Mouse (Mus musculus) lung, postnatal 10 days (tissue): ENCODE measurements around the gene Cyyr1.
"Not testable (repeated sequence)": the region's sequence is repeated elsewhere in the genome, so short reads cannot be mapped to it uniquely, and the experiment has no call there.

ENCODE experiments used
- DNase-seq: peaks from one replicate; pipeline ENCODE4 v3.0.0; 2021

Cyyr1 gene

GRCm38 (mm10) chr16:85553297-85553696 lies at the start of gene Cyyr1:
Gene Cyyr1 (minus strand): TSS chr16:85553397.
- DNase-seq: not testable (repeated sequence)

- DNase-seq: no peak
Observed at GRCm38 (mm10) chr16:85588844-85589243, 35.6 kb upstream of the Cyyr1 start.

- DNase-seq: no peak
Observed at GRCm38 (mm10) chr16:85587573-85588226, 34.5 kb upstream of the Cyyr1 start.

- no peak for DNase-seq
Observed at GRCm38 (mm10) chr16:85566474-85566873, 13.3 kb upstream of the Cyyr1 start.

GRCm38 (mm10) chr16:85553838-85554237 lies 641 bp upstream of the Cyyr1 start:
- DNase-seq: no peak

GRCm38 (mm10) chr16:85551976-85552375 lies 1.2 kb downstream of the Cyyr1 start:
- DNase-seq: not testable (repeated sequence)

GRCm38 (mm10) chr16:85549971-85550567 lies 3.1 kb downstream of the Cyyr1 start:
- DNase-seq: peak; percentile 66

GRCm38 (mm10) chr16:85546519-85546918 lies 6.7 kb downstream of the Cyyr1 start:
- DNase-seq: peak; percentile 45

GRCm38 (mm10) chr16:85541676-85542273 lies 11.4 kb downstream of the Cyyr1 start:
- DNase-seq: no peak

- no peak for DNase-seq
Observed at GRCm38 (mm10) chr16:85541023-85541422, 12.2 kb downstream of the Cyyr1 start.

- no peak for DNase-seq
Observed at GRCm38 (mm10) chr16:85538367-85538766, 14.8 kb downstream of the Cyyr1 start.

- DNase-seq: no peak
Observed at GRCm38 (mm10) chr16:85536075-85536474, 17.1 kb downstream of the Cyyr1 start.

- peak; percentile 34 for DNase-seq
Observed at GRCm38 (mm10) chr16:85527743-85528620, 25.2 kb downstream of the Cyyr1 start.

- DNase-seq: no peak
Observed at GRCm38 (mm10) chr16:85524589-85524988, 28.6 kb downstream of the Cyyr1 start.

GRCm38 (mm10) chr16:85507264-85507663 lies 45.9 kb downstream of the Cyyr1 start:
- DNase-seq: no peak

GRCm38 (mm10) chr16:85505108-85505507 lies 48.1 kb downstream of the Cyyr1 start:
- no peak for DNase-seq

- no peak for DNase-seq
Observed at GRCm38 (mm10) chr16:85503416-85503815, 49.8 kb downstream of the Cyyr1 start.

- DNase-seq: no peak
Observed at GRCm38 (mm10) chr16:85495837-85496236, 57.4 kb downstream of the Cyyr1 start.

GRCm38 (mm10) chr16:85488105-85488607 lies 65.0 kb downstream of the Cyyr1 start:
- peak; percentile 7 for DNase-seq

- no peak for DNase-seq
Observed at GRCm38 (mm10) chr16:85487266-85487665, 65.9 kb downstream of the Cyyr1 start.

- DNase-seq: no peak
Observed at GRCm38 (mm10) chr16:85484557-85484956, 68.6 kb downstream of the Cyyr1 start.

- no peak for DNase-seq
Observed at GRCm38 (mm10) chr16:85474552-85475071, 78.6 kb downstream of the Cyyr1 start.

- DNase-seq: no peak
Observed at GRCm38 (mm10) chr16:85470057-85470456, 83.1 kb downstream of the Cyyr1 start.
